Mouse (Mus musculus) embryonic stem cell, embryonic (primary cell): ENCODE data around the gene Gna15.

Source experiments
- CTCF ChIA-PET, 4 experiments: fragments of 300-600 bp in 2 of 4; fragments of 350-600 bp in 2 of 4; sonication (Branson Sonifier 250); formaldehyde crosslinking; loops; one replicate each; lab custom pipeline; 2022; ENCODE audit warnings: inconsistent platforms in 2 of 4; lab: Charles Lee
- POLR2A ChIA-PET, 4 experiments: fragments of 300-600 bp in 2 of 4; fragments of 350-600 bp in 2 of 4; sonication (Branson Sonifier 250); formaldehyde crosslinking; loops; one replicate each; lab custom pipeline; 2022; ENCODE audit warnings: antibody characterized with exemption in 4 of 4, inconsistent platforms in 1 of 4; lab: Charles Lee

Gene Gna15

DNA sequence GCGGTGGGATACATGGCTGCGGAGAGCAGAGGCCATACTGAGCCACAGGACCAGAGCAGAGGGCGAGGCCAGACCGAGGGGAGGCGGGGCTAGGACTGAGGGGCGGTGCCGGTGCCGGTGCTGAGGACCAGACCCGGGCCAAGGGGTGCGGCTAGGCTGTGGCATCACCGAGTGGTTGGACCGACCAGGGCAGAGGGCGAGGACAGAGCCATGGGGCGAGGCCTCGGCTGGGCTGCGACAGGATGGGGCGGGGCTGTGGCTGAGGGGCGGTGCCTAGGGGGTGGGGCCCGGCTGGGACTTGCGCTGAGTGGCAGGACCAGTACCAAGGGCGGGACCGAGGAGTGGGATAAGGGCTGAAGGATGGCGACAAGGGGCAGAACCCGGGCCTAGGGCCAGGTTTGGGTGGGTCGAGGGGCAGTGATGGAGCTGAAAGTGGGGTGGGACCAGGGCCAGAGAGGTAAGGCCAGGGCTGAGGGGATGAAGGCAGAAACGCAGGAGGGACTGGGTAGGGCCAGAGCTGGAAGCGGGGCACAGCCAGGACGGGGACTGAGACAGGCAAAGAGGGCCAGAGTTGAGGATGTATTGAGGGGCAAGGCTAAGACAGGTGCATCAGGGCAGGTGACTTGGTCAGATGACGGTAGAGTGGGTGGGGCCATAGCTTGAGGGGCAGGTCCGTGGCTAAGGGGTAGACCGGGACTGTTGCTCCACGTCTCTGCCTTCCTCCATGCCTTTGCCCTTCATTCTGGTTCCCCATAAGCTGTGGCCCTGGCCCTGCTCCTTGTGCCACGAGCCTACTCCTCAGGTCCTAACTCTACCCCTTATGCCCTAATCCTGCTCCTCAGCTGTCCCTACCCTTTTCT is 59.4 kb downstream of the Gna15 start:
- CTCF ChIA-PET, result interaction anchor here in 3 of 4 experiments (0.6 to 2.8 kb wide), 51 partner anchors 8 to 1090 kb away, joined by 3 to 27 read pairs (median 4); partner anchors contain the start of genes Celf5 (in 3 of the 3), Pip5k1c (in 2 of the 3), Cactin (in 1 of the 3) and Fzr1 (in 1 of the 3)

DNA sequence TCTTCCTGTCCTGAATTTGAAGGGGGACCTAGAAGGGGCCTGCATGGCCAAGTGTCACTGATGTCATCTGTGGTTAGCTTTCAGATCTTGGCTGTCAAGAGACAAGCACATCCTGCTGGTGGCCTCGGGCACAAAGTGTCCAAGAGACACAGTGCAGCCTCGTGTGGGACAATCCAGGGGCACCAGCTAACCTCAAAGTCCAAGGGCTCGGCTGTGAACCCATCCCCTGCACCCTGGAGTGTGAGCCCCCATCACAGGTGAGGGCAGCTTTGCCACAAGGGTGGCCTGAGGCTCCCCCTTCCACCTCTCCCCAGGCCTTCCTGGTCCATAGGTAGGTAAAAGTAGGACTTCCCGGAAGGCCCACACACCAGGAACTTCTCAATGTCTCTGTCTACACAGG is 60.5 kb downstream of the Gna15 start:
- ChIA-PET CTCF (interaction anchor here in 1 of 4 experiments (2.7 to 2.8 kb wide), 2 partner anchors 89 to 171 kb away, joined by 19 to 27 read pairs; partner anchors contain the start of genes Pip5k1c and Tjp3), POLR2A (interaction anchor here in 3 of 4 experiments (0.7 to 3.1 kb wide), 14 partner anchors 10 to 279 kb away, joined by 3 to 20 read pairs (median 3); partner anchors contain the start of genes Gna11 (in 1 of the 3) and Ncln (in 1 of the 3))

More for the DNA sequence above, 59.4 kb downstream of the Gna15 start:
- POLR2A ChIA-PET, result interaction anchor here in 3 of 4 experiments (0.6 to 3.8 kb wide), 80 partner anchors 9 to 1394 kb away, joined by 3 to 32 read pairs (median 4); partner anchors contain the start of genes Gna11 (in 3 of the 3), Ncln (in 3 of the 3), 4930404N11Rik (in 2 of the 3) and Cactin (in 2 of the 3)

DNA sequence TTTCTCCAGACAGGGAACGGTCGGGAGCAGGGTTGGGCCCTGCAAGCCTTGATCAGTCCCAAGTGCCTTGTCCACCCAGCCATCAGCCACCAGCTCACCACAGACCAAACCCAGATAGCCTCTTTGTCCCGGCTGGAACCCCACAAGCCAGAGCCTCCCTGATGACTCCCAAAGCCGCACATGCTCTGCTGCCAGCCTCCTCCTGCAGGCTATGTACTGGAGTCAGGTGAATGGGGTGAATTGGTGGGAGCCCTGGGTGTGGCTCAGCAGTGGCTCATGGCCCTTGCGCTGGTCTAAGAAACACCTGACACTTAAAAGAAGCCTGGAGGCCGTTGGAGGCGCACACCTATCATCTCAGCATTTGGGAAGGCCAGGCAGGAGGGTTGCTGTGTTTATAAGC is 61.1 kb downstream of the Gna15 start:
- ChIA-PET CTCF (interaction anchor here in 2 of 4 experiments (1.5 to 2.5 kb wide), 3 partner anchors 40 to 88 kb away, joined by 6 to 8 read pairs (median 7); no protein-coding TSS in a partner anchor), POLR2A (interaction anchor here in 2 of 4 experiments (0.7 to 1.9 kb wide), 12 partner anchors 11 to 177 kb away, joined by 3 to 7 read pairs (median 3); partner anchors contain the start of gene Pip5k1c (in 1 of the 2))

DNA sequence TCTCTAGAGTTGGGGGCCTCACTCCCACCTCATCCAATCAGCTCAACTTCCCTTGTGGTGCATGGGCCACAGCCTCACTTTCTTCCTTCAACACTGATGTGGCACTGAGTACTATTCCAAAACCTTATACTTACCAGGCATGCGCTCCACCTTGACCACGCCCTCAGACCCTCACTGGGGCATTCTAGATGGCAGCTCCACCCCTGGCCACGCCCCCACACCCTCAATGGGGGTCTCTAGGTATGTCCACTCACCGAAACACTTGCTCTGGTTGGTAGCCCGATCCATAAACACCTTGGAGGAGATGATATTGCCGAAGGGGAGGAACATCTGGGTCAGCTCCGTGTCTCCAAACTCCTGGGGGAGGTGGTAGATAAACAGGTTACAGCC is 61.6 kb downstream of the Gna15 start:
- CTCF ChIA-PET, result interaction anchor here in 3 of 4 experiments (0.6 to 2.5 kb wide), 14 partner anchors 10 to 710 kb away, joined by 3 to 9 read pairs (median 4); partner anchors contain the start of genes Celf5 (in 1 of the 3) and Pip5k1c (in 1 of the 3)

DNA sequence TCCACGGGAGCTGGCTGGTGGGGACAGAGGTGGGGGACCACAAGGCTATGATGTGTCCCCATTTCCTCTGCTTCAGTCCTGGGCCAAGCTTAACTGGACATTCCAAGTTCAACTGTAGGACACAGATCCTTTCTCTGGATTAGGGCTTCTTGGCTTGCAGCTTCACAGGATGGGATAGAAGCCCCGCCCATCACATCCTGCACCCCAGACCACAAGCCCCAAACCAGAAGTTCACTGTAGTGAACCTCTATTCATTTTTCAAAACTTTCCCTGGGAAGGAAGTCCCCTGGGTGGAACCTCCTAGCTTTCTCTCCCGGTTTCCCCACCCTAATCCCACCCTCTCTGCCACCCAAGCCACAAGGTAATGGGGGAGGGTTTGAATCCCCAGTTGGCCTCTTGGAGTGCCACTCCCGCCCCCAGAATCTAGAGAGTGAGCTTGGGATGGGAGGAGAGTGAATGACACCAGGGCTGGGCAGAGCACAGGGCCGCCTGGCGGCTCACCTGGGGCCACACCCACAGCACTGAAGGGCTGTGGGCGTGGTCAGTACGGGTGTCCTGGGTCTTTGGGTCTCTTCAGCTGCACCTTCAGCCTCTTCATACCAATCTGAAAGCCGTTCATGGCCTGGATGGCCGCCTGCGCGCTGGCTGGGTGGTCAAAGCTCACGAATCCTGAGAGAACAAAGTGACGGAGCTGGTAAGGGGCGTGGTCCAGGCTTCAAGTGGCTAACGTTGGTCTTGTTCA is 62.2 kb downstream of the Gna15 start:
- CTCF ChIA-PET, result interaction anchor here in 3 of 4 experiments (0.6 to 2.5 kb wide), 15 partner anchors 10 to 710 kb away, joined by 3 to 9 read pairs (median 4); partner anchors contain the start of genes Celf5 (in 1 of the 3) and Pip5k1c (in 1 of the 3)

More for the DNA sequence above, 61.6 kb downstream of the Gna15 start:
- POLR2A ChIA-PET, result interaction anchor here in 3 of 4 experiments (0.6 to 1.9 kb wide), 18 partner anchors 10 to 347 kb away, joined by 3 to 7 read pairs (median 3); partner anchors contain the start of genes Fzr1 (in 1 of the 3), Ncln (in 1 of the 3) and Pip5k1c (in 1 of the 3)

DNA sequence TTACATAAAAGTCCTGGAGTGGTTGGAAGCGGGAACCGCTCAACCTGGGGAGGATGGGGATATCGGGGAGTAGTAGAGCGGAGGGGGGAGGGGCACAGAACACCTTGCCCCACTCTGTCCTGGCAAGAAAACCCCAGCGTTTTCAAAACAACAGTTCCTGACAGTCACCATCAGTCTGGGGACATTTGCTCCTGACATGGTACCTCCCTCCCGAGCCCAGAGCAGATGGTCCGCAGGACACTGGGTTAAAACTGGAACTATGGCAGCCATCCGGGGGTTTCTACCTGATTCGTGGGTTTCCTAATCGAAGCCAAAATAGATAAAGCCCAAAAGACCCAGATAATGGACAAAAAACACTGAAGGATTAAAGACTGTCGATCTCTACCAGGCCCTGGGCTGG is 63.1 kb downstream of the Gna15 start:
- POLR2A ChIA-PET, result interaction anchor here in 3 of 4 experiments (0.6 to 1.8 kb wide), 5 partner anchors 12 to 309 kb away, joined by 3 to 7 read pairs (median 3); partner anchors contain the start of gene Celf5 (in 1 of the 3)
- CTCF ChIA-PET, result interaction anchor here in 3 of 4 experiments (0.7 to 2.5 kb wide), 6 partner anchors 11 to 1274 kb away, joined by 3 to 8 read pairs (median 6); no protein-coding TSS in a partner anchor

More for the DNA sequence above, 62.2 kb downstream of the Gna15 start:
- POLR2A ChIA-PET, result interaction anchor here in 3 of 4 experiments (0.6 to 1.9 kb wide), 21 partner anchors 9 to 347 kb away, joined by 3 to 7 read pairs (median 3); partner anchors contain the start of genes Fzr1 (in 1 of the 3), Ncln (in 1 of the 3) and Pip5k1c (in 1 of the 3)

DNA sequence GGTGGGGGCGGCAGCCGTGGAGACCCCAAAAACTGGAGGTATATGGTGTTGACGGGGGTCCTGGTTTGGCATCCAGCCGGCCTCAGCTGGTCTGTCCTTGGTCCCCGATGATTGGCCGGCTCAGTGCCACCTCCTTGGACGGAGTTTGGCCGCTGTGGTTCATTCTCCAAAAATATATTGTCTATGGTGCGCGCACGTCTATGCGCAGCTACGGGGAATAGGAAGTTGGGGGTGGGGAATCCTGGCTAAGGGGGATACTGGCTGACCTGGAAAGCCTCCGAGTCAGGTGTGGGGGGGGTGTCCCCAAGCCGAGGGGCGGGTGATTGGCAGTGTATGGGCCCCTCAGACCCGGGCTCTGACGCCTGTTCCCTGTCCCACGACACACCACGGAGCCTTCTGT is 63.6 kb downstream of the Gna15 start:
- ChIA-PET CTCF (interaction anchor here in 2 of 4 experiments (0.6 to 2.5 kb wide), 5 partner anchors 10 to 1274 kb away, joined by 4 to 7 read pairs (median 6); no protein-coding TSS in a partner anchor), POLR2A (interaction anchor here in 2 of 4 experiments (0.6 to 1.8 kb wide), 3 partner anchors 22 to 309 kb away, joined by 3 to 7 read pairs (median 3); partner anchors contain the start of gene Celf5 (in 1 of the 2))

DNA sequence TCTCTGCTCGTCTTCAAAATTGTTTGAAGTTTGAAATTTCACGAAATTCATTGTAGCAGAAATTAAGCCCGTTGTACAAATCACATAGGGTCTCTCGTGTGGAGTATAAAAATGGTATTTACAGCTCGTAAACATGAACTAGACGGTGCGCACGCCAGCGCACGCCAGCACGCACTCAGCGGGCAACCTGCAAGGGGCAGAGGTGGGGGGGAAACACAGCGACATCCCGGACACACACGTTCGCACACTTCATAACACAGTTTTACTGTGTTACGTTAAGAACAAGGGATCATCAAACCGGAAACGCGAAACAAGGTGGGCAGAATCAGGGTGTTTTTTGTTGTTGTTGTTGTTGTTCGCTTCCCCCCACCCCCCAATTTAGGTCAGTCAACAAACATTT is 64.6 kb downstream of the Gna15 start:
- ChIA-PET POLR2A (interaction anchor here in 2 of 4 experiments (0.5 to 1.8 kb wide), 5 partner anchors 9 to 103 kb away, joined by 3 to 7 read pairs (median 6); partner anchors contain the start of gene Celf5 (in 1 of the 2)), CTCF (interaction anchor here in 1 of 4 experiments (0.7 kb wide), 1 partner anchor 178 kb away, joined by 4 read pairs; no protein-coding TSS in a partner anchor)

DNA sequence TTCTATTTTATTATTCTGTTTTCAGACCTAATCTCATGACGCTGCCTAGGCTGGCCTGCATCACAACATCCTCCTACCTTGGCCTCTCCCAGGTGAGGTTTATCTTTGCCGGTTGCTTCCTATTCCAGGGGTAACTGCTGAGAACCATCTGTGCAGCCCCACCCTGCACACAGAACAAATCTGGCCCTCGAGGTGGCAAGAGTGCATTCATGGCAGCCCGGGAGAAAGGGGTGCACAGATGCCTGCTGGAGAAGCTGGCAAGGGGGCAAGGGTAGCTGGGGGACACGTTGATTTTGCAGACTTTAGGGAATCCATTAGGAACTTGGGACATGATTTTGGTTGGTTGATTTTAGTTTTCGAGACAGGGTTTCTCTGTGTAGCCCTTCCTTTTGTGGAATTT is 65.8 kb downstream of the Gna15 start:
- ChIA-PET CTCF (interaction anchor here in 1 of 4 experiments (0.6 to 0.7 kb wide), 2 partner anchors 93 to 242 kb away, joined by 3 read pairs; no protein-coding TSS in a partner anchor), POLR2A (interaction anchor here in 2 of 4 experiments (0.6 to 1.3 kb wide), 2 partner anchors 8 to 21 kb away, joined by 3 to 6 read pairs; no protein-coding TSS in a partner anchor)

DNA sequence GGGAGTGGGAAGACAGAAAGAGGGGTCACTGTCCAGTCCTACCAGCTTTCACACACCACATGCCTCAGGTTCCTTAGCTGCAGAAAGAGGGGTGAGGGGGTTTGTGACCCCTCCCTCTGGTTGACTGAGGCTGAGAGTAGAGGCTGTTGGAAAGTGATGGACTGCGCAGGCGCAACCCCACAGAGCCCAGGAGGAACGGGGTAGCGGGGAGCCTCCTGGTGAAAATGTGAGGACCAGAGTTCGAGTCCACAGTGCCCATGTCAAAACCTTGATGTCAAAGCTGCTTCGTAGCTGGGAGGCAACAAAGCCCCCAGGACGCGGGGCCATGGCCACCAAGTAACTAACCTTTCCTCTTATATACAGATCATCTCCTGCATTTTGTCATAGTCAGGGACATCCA is 66.4 kb downstream of the Gna15 start:
- POLR2A ChIA-PET, result interaction anchor here in 1 of 4 experiments (0.6 kb wide), 1 partner anchor 100 kb away, joined by 3 read pairs; no protein-coding TSS in a partner anchor
- CTCF ChIA-PET, result interaction anchor here in 1 of 4 experiments (0.6 to 1.0 kb wide), 3 partner anchors 8 to 1918 kb away, joined by 3 read pairs; no protein-coding TSS in a partner anchor

DNA sequence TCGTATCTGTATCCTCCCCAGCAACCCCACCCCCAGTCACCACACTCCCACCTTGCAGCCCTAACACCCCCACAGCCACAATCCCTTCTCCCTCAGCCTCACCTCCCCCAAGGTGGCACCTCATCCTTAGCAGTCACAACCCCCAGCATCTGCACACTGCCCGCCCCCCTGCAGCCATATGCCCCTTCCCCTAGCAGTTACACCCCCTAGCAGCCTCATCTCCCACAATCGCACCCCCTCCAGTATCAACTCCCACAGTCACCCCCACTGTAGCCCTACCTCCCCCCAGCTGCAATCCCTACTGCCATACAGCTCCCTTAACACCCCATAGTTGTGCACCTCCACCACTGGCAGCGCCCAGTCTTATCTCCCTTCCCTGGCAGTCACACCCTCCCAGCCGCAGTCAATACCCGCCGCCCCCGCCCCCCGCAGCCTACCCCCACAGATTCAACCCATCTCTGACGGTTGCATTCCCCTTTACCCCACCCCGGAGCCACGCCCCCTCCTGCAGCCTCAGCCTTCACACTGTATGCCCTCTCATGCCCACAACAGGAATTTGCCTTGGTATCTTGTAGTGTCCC is 67.0 kb downstream of the Gna15 start:
- CTCF ChIA-PET, result interaction anchor here in 3 of 4 experiments (0.6 to 1.1 kb wide), 4 partner anchors 8 to 1917 kb away, joined by 3 to 14 read pairs (median 3); no protein-coding TSS in a partner anchor

DNA sequence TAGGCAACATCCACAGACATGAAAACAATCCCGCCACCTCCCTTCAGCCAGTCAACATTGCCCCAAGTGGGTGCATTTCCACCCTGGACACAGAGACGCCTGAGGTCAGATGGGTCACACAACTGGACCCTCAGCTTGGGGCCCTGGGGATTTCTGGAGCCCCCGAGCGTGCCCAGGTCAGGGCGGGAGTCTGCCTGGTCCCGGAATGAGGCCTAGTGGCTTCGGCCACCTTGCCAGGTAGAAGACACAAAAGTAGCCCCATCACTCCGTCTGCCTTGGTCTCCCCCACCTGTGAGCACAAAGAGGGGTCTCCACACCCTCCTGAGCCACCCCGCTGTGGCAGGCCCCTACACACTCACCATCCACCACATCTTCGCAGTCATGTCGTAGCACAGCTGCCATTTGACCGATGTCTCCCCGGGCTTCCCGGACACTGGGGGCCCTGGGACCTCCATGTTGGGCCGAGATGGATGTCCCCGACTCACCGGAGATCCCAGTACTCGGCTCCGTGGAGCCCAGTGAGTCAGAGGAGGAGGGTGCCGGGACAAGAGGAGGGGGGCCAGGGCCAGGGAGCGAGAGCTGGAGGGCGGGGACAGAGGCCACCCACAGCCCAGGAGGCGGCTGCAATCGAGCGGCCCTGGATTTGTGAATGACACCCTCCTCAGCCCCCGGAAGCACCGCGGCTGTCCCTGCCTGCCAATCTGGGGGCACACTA is 68.7 kb downstream of the Gna15 start, which contains the start of gene Nfic:
Nfic (minus strand) TSS at position 455 of the 715 bp plus-strand sequence.
- POLR2A ChIA-PET, result interaction anchor here in 2 of 4 experiments (1.0 to 1.5 kb wide), 6 partner anchors 10 to 89 kb away, joined by 3 to 4 read pairs (median 4); partner anchors contain the start of genes Dohh (in 1 of the 2) and Gm48551 (in 1 of the 2)
- CTCF ChIA-PET, result interaction anchor here in 3 of 4 experiments (0.6 to 1.2 kb wide), 4 partner anchors 47 to 1667 kb away, joined by 3 to 7 read pairs (median 3); no protein-coding TSS in a partner anchor

More for the DNA sequence above, 67.0 kb downstream of the Gna15 start:
- POLR2A ChIA-PET, result no interaction called here

DNA sequence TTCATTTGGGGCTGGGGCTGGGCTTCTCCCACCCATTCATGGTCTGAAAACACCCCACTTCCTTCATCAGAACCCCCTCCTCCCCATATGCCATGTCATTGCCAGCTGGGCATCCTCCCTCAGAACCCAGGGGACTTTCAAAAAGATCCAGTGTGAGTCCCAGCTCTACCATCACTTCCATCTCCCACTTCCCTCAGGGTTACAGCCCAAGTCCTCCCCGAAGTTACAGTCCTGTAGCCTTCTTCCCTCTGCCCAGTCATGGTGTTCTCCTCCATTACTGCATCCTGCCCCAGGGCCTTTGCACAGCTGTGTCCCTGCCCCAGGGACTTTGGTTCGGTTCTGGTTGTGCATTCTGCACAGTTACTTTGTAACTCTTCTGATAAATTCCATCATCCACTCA is 69.9 kb downstream of the Gna15 start:
- POLR2A ChIA-PET, result interaction anchor here in 3 of 4 experiments (0.7 to 1.5 kb wide), 7 partner anchors 13 to 302 kb away, joined by 3 to 5 read pairs (median 4); partner anchors contain the start of genes Dohh (in 1 of the 3) and Gm48551 (in 1 of the 3)
- CTCF ChIA-PET, result interaction anchor here in 1 of 4 experiments (0.6 kb wide), 1 partner anchor 31 kb away, joined by 3 read pairs; no protein-coding TSS in a partner anchor

DNA sequence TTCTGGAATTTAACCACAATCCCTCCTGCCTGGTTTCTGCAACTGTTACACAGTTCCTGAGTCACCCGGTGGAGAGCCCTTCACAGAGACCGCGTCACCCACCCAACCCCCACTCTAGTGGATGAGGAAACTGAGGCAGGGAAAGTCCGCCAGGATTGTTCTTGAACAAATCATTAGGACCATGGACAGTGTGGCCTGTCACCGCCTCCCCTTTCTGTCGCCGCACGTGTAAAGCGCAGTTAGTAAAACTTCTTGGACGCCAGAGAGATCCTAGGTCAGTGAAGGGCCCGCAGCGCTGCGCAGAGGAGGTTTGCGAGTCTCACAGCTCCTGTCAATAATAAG is 71.1 kb downstream of the Gna15 start:
- CTCF ChIA-PET, result interaction anchor here in 2 of 4 experiments (0.9 to 3.5 kb wide), 8 partner anchors 9 to 160 kb away, joined by 3 to 21 read pairs (median 3); partner anchors contain the start of gene Pip5k1c (in 1 of the 2)
- POLR2A ChIA-PET, result interaction anchor here in 2 of 4 experiments (1.1 to 3.1 kb wide), 5 partner anchors 9 to 88 kb away, joined by 3 to 9 read pairs (median 4); no protein-coding TSS in a partner anchor
